ENCODE assay signal across 7 mouse cellular contexts in the genomic region with DNA sequence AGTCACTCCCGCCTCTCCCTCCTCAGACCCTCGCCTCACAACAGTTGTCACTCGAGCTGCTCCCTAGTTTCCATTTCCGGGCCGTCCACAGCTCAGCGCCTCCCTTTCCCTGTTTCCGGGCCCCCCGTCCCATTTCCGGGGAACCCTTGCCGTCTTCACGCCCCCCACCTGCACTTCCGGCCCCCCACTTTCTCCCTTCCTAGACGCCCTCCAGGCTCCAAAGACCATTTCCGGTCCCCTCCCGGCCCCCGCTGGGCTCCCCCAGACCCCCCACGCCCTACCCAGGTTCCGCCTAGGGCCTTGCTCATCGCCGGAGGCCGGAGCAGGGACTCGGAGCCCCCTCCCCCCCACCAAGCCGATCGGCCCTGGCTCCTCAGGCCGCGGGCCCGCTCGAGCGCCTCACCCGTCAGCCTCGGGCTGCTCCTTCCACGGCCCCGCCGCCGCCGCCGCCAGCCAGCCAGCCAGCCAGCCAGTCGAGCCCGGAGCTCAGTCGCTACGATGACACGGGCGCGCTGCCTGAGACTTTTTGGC. TPM values are rescaled to one million over a fixed set of nuclear protein-coding genes. Genes with fewer than 3 reads are reported as not detected.
DNase-seq lines count a peak whose midpoint lies in the region; ATAC-seq and TF ChIP-seq lines count a peak whose summit lies in the region.

No protein-coding gene starts in this region.

- under 1% methylated on average over 44 of the region's 44 CpGs for WGBS in kidney, adult 2 months
- WGBS in limb, embryonic 14.5 days = 3% methylated on average over 33 of the region's 44 CpGs
- WGBS in midbrain, embryonic 16.5 days = under 1% methylated on average over 36 of the region's 44 CpGs
- WGBS in spleen, adult 2 months = under 1% methylated on average over 41 of the region's 44 CpGs

- no peaks in the 10 kb centered on the region for H3K27me3 ChIP-seq in kidney, adult 2 months (replicated peaks; ENCODE audit: control insufficient read depth, insufficient read depth, low read length)
- no peaks in the 10 kb centered on the region for H3K27me3 ChIP-seq in limb, embryonic 14.5 days (ENCODE audit: control insufficient read depth, insufficient read depth, low read length)
- H3K27me3 ChIP-seq in midbrain, embryonic 16.5 days (ENCODE audit: control insufficient read depth, insufficient read depth, low read depth, low read length) = no peaks in the 10 kb centered on the region
- no peaks in the 10 kb centered on the region for H3K27me3 ChIP-seq in spleen, adult 2 months (ENCODE audit: control insufficient read depth, insufficient read depth, low read length)

- DNase-seq in adrenal gland, adult 18-20 months (ENCODE audit: low spot score in 2 of 2) = peak; percentile 60 to 63
- peak; percentile 35 for DNase-seq in embryo, embryonic 11.5 days (ENCODE audit: low read depth, low spot score)
- DNase-seq in heart, adult 18-20 months = peak; percentile 77
- peak; percentile 74 for DNase-seq in kidney, adult 2 months
- DNase-seq in limb, embryonic 14.5 days (ENCODE audit: low spot score) = peak; percentile 74
- DNase-seq in spleen, adult 2 months (ENCODE audit: low read depth in 1 of 2, low spot score in 2 of 2) = peak in 1 of 2 experiments; percentile 66

- peak overlapping the region; percentile 89 for H3K4me3 ChIP-seq in kidney, adult 2 months (ENCODE audit: insufficient read depth, low read depth, low read length)
- peak overlapping the region; percentile 95 for H3K4me3 ChIP-seq in limb, embryonic 14.5 days (replicated peaks; ENCODE audit: low read length)
- peak overlapping the region; percentile 96 for H3K4me3 ChIP-seq in midbrain, embryonic 16.5 days (ENCODE audit: low read depth, low read length)
- peak overlapping the region; percentile 94 for H3K4me3 ChIP-seq in spleen, adult 2 months (ENCODE audit: extremely low read depth, insufficient read depth, insufficient read length)

- TF ChIP-seq POLR2A in kidney, adult 2 months (IDR thresholded peaks at IDR 0.05; ENCODE audit: low read depth, low read length) = no peak
- TF ChIP-seq POLR2A in limb, embryonic 14.5 days (IDR thresholded peaks at IDR 0.05; ENCODE audit: borderline replicate concordance, extremely low read depth, insufficient read depth, insufficient read length) = no peak
- TF ChIP-seq POLR2A in spleen, adult 2 months (IDR thresholded peaks at IDR 0.05; ENCODE audit: low read depth, low read length) = no peak

- TF ChIP-seq CTCF in kidney, adult 2 months (conservative IDR thresholded peaks at IDR 0.05; ENCODE audit: insufficient read depth, insufficient read length, low read depth, low read length) = no peak
- no peak for TF ChIP-seq CTCF in spleen, adult 2 months (IDR thresholded peaks at IDR 0.05; ENCODE audit: extremely low read depth, insufficient read depth, insufficient read length, insufficient replicate concordance)

- no peaks in the 10 kb centered on the region for H3K9me3 ChIP-seq in limb, embryonic 14.5 days (ENCODE audit: control insufficient read depth, low read length)
- no peaks in the 10 kb centered on the region for H3K9me3 ChIP-seq in midbrain, embryonic 16.5 days (replicated peaks; ENCODE audit: control insufficient read depth, low read length, poor library complexity, severe bottlenecking)

- peak overlapping the region; percentile 68 for H3K4me2 ChIP-seq in limb, embryonic 14.5 days (replicated peaks; ENCODE audit: low read depth, low read length, severe bottlenecking)
- H3K4me2 ChIP-seq in midbrain, embryonic 16.5 days (ENCODE audit: low read length) = peak overlapping the region; percentile 71

- peak; percentile 47 for ATAC-seq in limb, embryonic 14.5 days (ENCODE audit: low FRiP score, low read depth)
- ATAC-seq in midbrain, embryonic 16.5 days = peak; percentile 76

- peak overlapping the region; percentile 97 for H3K9ac ChIP-seq in limb, embryonic 14.5 days (ENCODE audit: low read depth, low read length, severe bottlenecking)
- peak overlapping the region; percentile 96 for H3K9ac ChIP-seq in midbrain, embryonic 16.5 days (ENCODE audit: low read depth, low read length)

- peak overlapping the region; percentile 94 for H3K27ac ChIP-seq in kidney, adult 2 months (ENCODE audit: insufficient read depth, low read depth, low read length)
- peak overlapping the region; percentile 97 for H3K27ac ChIP-seq in limb, embryonic 14.5 days (replicated peaks; ENCODE audit: low read depth, low read length)
- peak overlapping the region; percentile 95 for H3K27ac ChIP-seq in midbrain, embryonic 16.5 days (ENCODE audit: low read length)
- peak overlapping the region; percentile 97 for H3K27ac ChIP-seq in spleen, adult 2 months (ENCODE audit: insufficient read depth, low read length)

- no peaks in the 10 kb centered on the region; the same call in 1 of the 2 replicates for H3K4me1 ChIP-seq in kidney, adult 2 months (ENCODE audit: control insufficient read depth, insufficient read depth, low read length)
- H3K4me1 ChIP-seq in limb, embryonic 14.5 days (ENCODE audit: control insufficient read depth, insufficient read depth, low read length) = 0 out of 2 replicates have a peak, but pooled peaks cover 5% of the 10 kb centered on the region
- peaks cover 26% of the 10 kb centered on the region for H3K4me1 ChIP-seq in midbrain, embryonic 16.5 days (ENCODE audit: control insufficient read depth, insufficient read depth, low read length)
- peaks cover 4% of the 10 kb centered on the region; the same call in 1 of the 2 replicates for H3K4me1 ChIP-seq in spleen, adult 2 months (ENCODE audit: control insufficient read depth, insufficient read depth, insufficient read length)

- no peaks in the 10 kb centered on the region; the same call in 1 of the 2 replicates for H3K36me3 ChIP-seq in kidney, adult 2 months (ENCODE audit: control insufficient read depth, insufficient read depth, low read length)
- 0 out of 2 replicates have a peak, but pooled peaks cover 1% of the 10 kb centered on the region for H3K36me3 ChIP-seq in limb, embryonic 14.5 days (ENCODE audit: control insufficient read depth, insufficient read depth, low read length)
- H3K36me3 ChIP-seq in midbrain, embryonic 16.5 days (ENCODE audit: control insufficient read depth, insufficient read depth, low read length) = peaks cover 3% of the 10 kb centered on the region; the same call in 1 of the 2 replicates
- H3K36me3 ChIP-seq in spleen, adult 2 months (ENCODE audit: control insufficient read depth, insufficient read depth, low read length) = no peaks in the 10 kb centered on the region

RNA-seq across cellular contexts. Expression of a gene that starts 1.0 kb away (rescaled TPM):
- total RNA-seq in adrenal gland, adult 18-20 months (2021) = 10 to 100 TPM; 11.2 to 19.9 TPM
- 1 to 10 TPM; 1.9 TPM for total RNA-seq in heart, adult 18-20 months (2021)
- 28.7 and 32.3 TPM in 2 replicates for polyA plus RNA-seq in kidney, adult 2 months (2012; rRNA removed)
- polyA plus RNA-seq in limb, embryonic 14.5 days (2012; rRNA removed) = 4.6 and 5.6 TPM in 2 replicates
- polyA plus RNA-seq in limb, embryonic 14.5 days (2014; fragmentation: Nextera tagmentation; extraction: Ambion mirVana) = 10.1 and 11.6 TPM in 2 replicates
- polyA plus RNA-seq in midbrain, embryonic 16.5 days (2015; fragmentation: Nextera tagmentation; extraction: Ambion mirVana) = 6.0 and 6.6 TPM in 2 replicates
- 0.50 and 0.53 TPM in 2 replicates for polyA plus RNA-seq in spleen, adult 2 months (2012; rRNA removed)

RNA-seq across cellular contexts. Expression of a gene that starts 1.6 kb away (rescaled TPM):
- 100 to 1,000 TPM; 197 to 229 TPM for total RNA-seq in adrenal gland, adult 18-20 months (2021)
- 100 to 1,000 TPM; 178 to 183 TPM for total RNA-seq in heart, adult 18-20 months (2021)
- 26.6 and 35.7 TPM in 2 replicates for polyA plus RNA-seq in kidney, adult 2 months (2012; rRNA removed)
- polyA plus RNA-seq in limb, embryonic 14.5 days (2012; rRNA removed) = 80.2 and 87.3 TPM in 2 replicates
- 76.9 and 86.2 TPM in 2 replicates for polyA plus RNA-seq in limb, embryonic 14.5 days (2014; fragmentation: Nextera tagmentation; extraction: Ambion mirVana)
- 44.4 and 53.3 TPM in 2 replicates for polyA plus RNA-seq in midbrain, embryonic 16.5 days (2015; fragmentation: Nextera tagmentation; extraction: Ambion mirVana)
- polyA plus RNA-seq in spleen, adult 2 months (2012; rRNA removed) = 13.7 and 18.2 TPM in 2 replicates
